Mouse (Mus musculus) embryonic fibroblast, embryonic 13.5 days (primary cell): ENCODE results near the gene Pzp. TPM values are rescaled to one million over a fixed set of nuclear protein-coding genes. Genes with fewer than 3 reads are reported as not detected.

Source experiments
- H3K27ac ChIP-seq: 2 replicates; pipeline ENCODE4 v1.5.1; 2012; ENCODE audit warnings: low read length, control low read depth, inconsistent platforms; ENCODE audit not compliant: insufficient read depth
- H3K4me1 ChIP-seq: 2 replicates; pipeline ENCODE4 v1.6.1; 2011; ENCODE audit warnings: low read length; ENCODE audit not compliant: control insufficient read depth, insufficient read depth
- H3K4me3 ChIP-seq: 2 replicates; pipeline ENCODE4 v1.5.1; 2011; ENCODE audit warnings: mild to moderate bottlenecking, control low read depth, low read length; ENCODE audit not compliant: insufficient read depth
- CTCF ChIP-seq: IDR thresholded peaks from 2 replicates; pipeline ENCODE4 v1.5.1; 2011; ENCODE audit warnings: mild to moderate bottlenecking, control low read depth, low read length, moderate library complexity, borderline replicate concordance; ENCODE audit not compliant: insufficient read depth
- POLR2A ChIP-seq: IDR thresholded peaks from 2 replicates; pipeline ENCODE4 v1.6.1; 2011; ENCODE audit warnings: low read depth, mild to moderate bottlenecking, control low read depth, low read length, moderate library complexity
- polyA plus RNA-seq: library from polyadenylated mRNA; stranded (reverse); fragments of >200 nt; gene quantifications from 2 replicates; pipeline ENCODE4 v1.2.4, GENCODE M21; 2011; ENCODE audit warnings: low read depth; ENCODE audit not compliant: missing spikeins, insufficient read length

The Pzp gene
- polyA plus RNA-seq, 1 experiment = not detected

- Histone ChIP-seq H3K4me3 (peak overlapping the region; percentile 94), H3K4me1 (peaks cover 3% of the 10 kb centered on the region; the same call in 1 of the 2 replicates), H3K27ac (peak overlapping the region; percentile 35; the same call in 1 of the 2 replicates)
- TF ChIP-seq POLR2A (peak; percentile 18; the same call in 1 of the 2 replicates), CTCF (no peak)
Measured at GRCm38 (mm10) chr6:128437731-128438316, 88.7 kb downstream of the Pzp start.

GRCm38 (mm10) chr6:128437288-128437687 is 89.2 kb downstream of the Pzp start:
- peak overlapping the region; percentile 94 for H3K4me3 ChIP-seq
- no peak overlapping the region for H3K27ac ChIP-seq
- peaks cover 3% of the 10 kb centered on the region; the same call in 1 of the 2 replicates for H3K4me1 ChIP-seq
- no peak for TF ChIP-seq POLR2A
- TF ChIP-seq CTCF = no peak

GRCm38 (mm10) chr6:128436356-128437005 is 90.0 kb downstream of the Pzp start:
- H3K4me1 ChIP-seq = peaks cover 3% of the 10 kb centered on the region; the same call in 1 of the 2 replicates
- no peak overlapping the region for H3K27ac ChIP-seq
- peak overlapping the region; percentile 94 for H3K4me3 ChIP-seq
- TF ChIP-seq POLR2A (no peak), CTCF (no peak)

GRCm38 (mm10) chr6:128435474-128435873 is 91.0 kb downstream of the Pzp start:
- H3K27ac ChIP-seq = no peak overlapping the region
- H3K4me1 ChIP-seq = peaks cover 3% of the 10 kb centered on the region; the same call in 1 of the 2 replicates
- H3K4me3 ChIP-seq = no peak overlapping the region
- no peak for TF ChIP-seq CTCF
- TF ChIP-seq POLR2A = no peak

Other genes with a start within 250 kb of the Pzp start
- 3.0 and 4.2 TPM in 2 replicates for gene Tead4, start 225.9 kb downstream of the Pzp start, polyA plus RNA-seq
- gene Tulp3, start 170.9 kb downstream of the Pzp start, polyA plus RNA-seq = 56.8 and 67.0 TPM in 2 replicates
- 39.6 TPM in 2 replicates for gene Rhno1, start 163.8 kb downstream of the Pzp start, polyA plus RNA-seq
- 41.6 and 45.7 TPM in 2 replicates for gene Foxm1, start 163.8 kb downstream of the Pzp start, polyA plus RNA-seq
- gene Tex52, start 151.3 kb downstream of the Pzp start, polyA plus RNA-seq = not detected in 2 replicates
- gene Gm44596, start 151.2 kb downstream of the Pzp start, polyA plus RNA-seq = not detected in 2 replicates
- gene Nrip2, start 127.4 kb downstream of the Pzp start, polyA plus RNA-seq = 3.5 and 9.1 TPM in 2 replicates
- 12.1 and 15.2 TPM in 2 replicates for gene Itfg2, start 101.8 kb downstream of the Pzp start, polyA plus RNA-seq
- gene Fkbp4, start 88.0 kb downstream of the Pzp start, polyA plus RNA-seq = 79.9 and 102 TPM in 2 replicates
- not detected in 2 replicates for gene A2ml1, start 54.9 kb upstream of the Pzp start, polyA plus RNA-seq
- not detected in 2 replicates for gene Klrb1a, start 96.8 kb upstream of the Pzp start, polyA plus RNA-seq
- gene Clec2h, start 135.7 kb upstream of the Pzp start, polyA plus RNA-seq = not detected in 2 replicates
- gene Klrb1, start 196.3 kb upstream of the Pzp start, polyA plus RNA-seq = not detected in 2 replicates